Mouse (Mus musculus): ENCODE data around the gene Otop3. TPM values are rescaled to one million over a fixed set of nuclear protein-coding genes. Genes with fewer than 3 reads are reported as not detected.

Otop3 gene
- polyA plus RNA-seq, 3 experiments from 2014 or later, result not detected

GRCm38 (mm10) chr11:115319704-115320383, 14.7 kb upstream of the Otop3 start:
- ATAC-seq, result no peak

- peak; percentile 41 for ATAC-seq
Observed at GRCm38 (mm10) chr11:115321906-115322693, 12.4 kb upstream of the Otop3 start, which contains the start of gene Ush1g. Gene Ush1g (minus strand): TSS chr11:115322041.

GRCm38 (mm10) chr11:115323354-115323753, 11.2 kb upstream of the Otop3 start:
- no peak for ATAC-seq

- no peak for ATAC-seq
Observed at GRCm38 (mm10) chr11:115326730-115327129, 7.8 kb upstream of the Otop3 start.

GRCm38 (mm10) chr11:115329339-115329738, 5.2 kb upstream of the Otop3 start:
- no peak for ATAC-seq

- ATAC-seq, result no peak
Observed at GRCm38 (mm10) chr11:115335223-115335622, 692 bp downstream of the Otop3 start.

- ATAC-seq, result no peak
Observed at GRCm38 (mm10) chr11:115336115-115336514, 1.6 kb downstream of the Otop3 start.

- ATAC-seq, result no peak
Observed at GRCm38 (mm10) chr11:115337350-115337749, 2.8 kb downstream of the Otop3 start.

GRCm38 (mm10) chr11:115337826-115338225, 3.3 kb downstream of the Otop3 start:
- no peak for ATAC-seq

GRCm38 (mm10) chr11:115341246-115341645, 6.7 kb downstream of the Otop3 start:
- no peak for ATAC-seq

- ATAC-seq, result no peak
Observed at GRCm38 (mm10) chr11:115341866-115342265, 7.3 kb downstream of the Otop3 start.

GRCm38 (mm10) chr11:115344967-115345366, 10.4 kb downstream of the Otop3 start:
- ATAC-seq, result no peak

GRCm38 (mm10) chr11:115345515-115345914, 11.0 kb downstream of the Otop3 start:
- ATAC-seq, result no peak

- ATAC-seq, result no peak
Observed at GRCm38 (mm10) chr11:115348681-115349248, 14.2 kb downstream of the Otop3 start.

- ATAC-seq, result no peak
Observed at GRCm38 (mm10) chr11:115349976-115350375, 15.4 kb downstream of the Otop3 start.

- no peak for ATAC-seq
Observed at GRCm38 (mm10) chr11:115353375-115353774, 18.8 kb downstream of the Otop3 start.

- ATAC-seq, result no peak
Observed at GRCm38 (mm10) chr11:115354183-115354582, 19.7 kb downstream of the Otop3 start.

GRCm38 (mm10) chr11:115358468-115358867, 23.9 kb downstream of the Otop3 start:
- peak; percentile 46 for ATAC-seq

GRCm38 (mm10) chr11:115359293-115359692, 24.8 kb downstream of the Otop3 start:
- no peak for ATAC-seq

- no peak for ATAC-seq
Observed at GRCm38 (mm10) chr11:115359726-115360125, 25.2 kb downstream of the Otop3 start.

GRCm38 (mm10) chr11:115364136-115364535, 29.6 kb downstream of the Otop3 start:
- ATAC-seq, result no peak

- ATAC-seq, result no peak
Observed at GRCm38 (mm10) chr11:115366039-115366705, 31.6 kb downstream of the Otop3 start.

Data from inflammation-experienced regulatory T-cells, adult 6 months (primary cell).